Mouse (Mus musculus) forebrain, postnatal 0 days (tissue): ENCODE data around the gene Fntb. TPM values are rescaled to one million over a fixed set of nuclear protein-coding genes. Genes with fewer than 3 reads are reported as not detected.
"Not testable (repeated sequence)": the region's sequence is repeated elsewhere in the genome, so short reads cannot be mapped to it uniquely, and the experiment has no call there.

Experiments used
- ATAC-seq: fragments of 200-750 bp; cut with Nextera tagmentation; 2 replicates; pipeline ENCODE4 v1.8.0; 2017; ENCODE audit warnings: mild to moderate bottlenecking, moderate library complexity
- DNase-seq: peaks from one replicate; pipeline ENCODE4 v3.0.0-alpha.2; 2015
- H3K27ac ChIP-seq: fragments of 300-500 bp; sonication (generic); 2 replicates; pipeline ENCODE4 v1.5.1; 2014; ENCODE audit warnings: low read depth, mild to moderate bottlenecking, antibody characterized with exemption, low read length, moderate library complexity, mixed read lengths
- H3K27me3 ChIP-seq: fragments of 300-500 bp; sonication (generic); 2 replicates; pipeline ENCODE4 v1.6.1; 2014; ENCODE audit warnings: mild to moderate bottlenecking, low read length, mixed read lengths; ENCODE audit not compliant: insufficient read depth
- H3K36me3 ChIP-seq: fragments of 300-500 bp; sonication (generic); 2 replicates; pipeline ENCODE4 v1.6.1; 2014; ENCODE audit warnings: mild to moderate bottlenecking, moderate library complexity; ENCODE audit not compliant: insufficient read depth
- H3K4me1 ChIP-seq: fragments of 300-500 bp; sonication (generic); 2 replicates; pipeline ENCODE4 v1.6.1; 2014; ENCODE audit warnings: antibody characterized with exemption; ENCODE audit not compliant: insufficient read depth
- H3K4me2 ChIP-seq: fragments of 300-500 bp; sonication (generic); 2 replicates; pipeline ENCODE4 v1.6.1; 2014; ENCODE audit warnings: low read depth, mild to moderate bottlenecking, moderate library complexity
- H3K4me3 ChIP-seq: fragments of 300-500 bp; sonication (generic); 2 replicates; pipeline ENCODE4 v1.5.1; 2014; ENCODE audit warnings: low read depth, low read length, mixed read lengths
- H3K9ac ChIP-seq: fragments of 300-500 bp; sonication (generic); 2 replicates; pipeline ENCODE4 v1.6.1; 2014; ENCODE audit warnings: mild to moderate bottlenecking
- H3K9me3 ChIP-seq: fragments of 300-500 bp; sonication (generic); 2 replicates; pipeline ENCODE4 v1.6.1; 2016; ENCODE audit warnings: low read length
- CTCF ChIP-seq: sonication (generic); IDR thresholded peaks from 2 replicates; pipeline ENCODE4 v1.5.1; 2016; ENCODE audit warnings: antibody characterized with exemption, control low read depth, low read depth
- WGBS: fragments of 180-500 bp; shearing (Covaris S2); extraction: QIAGEN DNeasy Blood & Tissue Kit; methylation state at CpG from one replicate; pipeline ENCODE4 v1.1.7; 2014; 5-methylcytosine and 5-hydroxymethylcytosine counted together
- polyA plus RNA-seq: library from polyadenylated mRNA; unstranded; fragments of >200 nt; fragmentation: Nextera tagmentation; extraction: Ambion mirVana; gene quantifications from 2 replicates; pipeline ENCODE4 v1.2.1, GENCODE M21; 2015
- total RNA-seq: library from RNA; depleted of rRNA; stranded (reverse); fragments of >200 nt; gene quantifications from 2 replicates; pipeline ENCODE4 v1.2.3, GENCODE M21; 2014

Fntb gene
- total and polyA plus RNA-seq, 2 experiments from 2014 or later, result 32.3 to 42.3 TPM

DNA sequence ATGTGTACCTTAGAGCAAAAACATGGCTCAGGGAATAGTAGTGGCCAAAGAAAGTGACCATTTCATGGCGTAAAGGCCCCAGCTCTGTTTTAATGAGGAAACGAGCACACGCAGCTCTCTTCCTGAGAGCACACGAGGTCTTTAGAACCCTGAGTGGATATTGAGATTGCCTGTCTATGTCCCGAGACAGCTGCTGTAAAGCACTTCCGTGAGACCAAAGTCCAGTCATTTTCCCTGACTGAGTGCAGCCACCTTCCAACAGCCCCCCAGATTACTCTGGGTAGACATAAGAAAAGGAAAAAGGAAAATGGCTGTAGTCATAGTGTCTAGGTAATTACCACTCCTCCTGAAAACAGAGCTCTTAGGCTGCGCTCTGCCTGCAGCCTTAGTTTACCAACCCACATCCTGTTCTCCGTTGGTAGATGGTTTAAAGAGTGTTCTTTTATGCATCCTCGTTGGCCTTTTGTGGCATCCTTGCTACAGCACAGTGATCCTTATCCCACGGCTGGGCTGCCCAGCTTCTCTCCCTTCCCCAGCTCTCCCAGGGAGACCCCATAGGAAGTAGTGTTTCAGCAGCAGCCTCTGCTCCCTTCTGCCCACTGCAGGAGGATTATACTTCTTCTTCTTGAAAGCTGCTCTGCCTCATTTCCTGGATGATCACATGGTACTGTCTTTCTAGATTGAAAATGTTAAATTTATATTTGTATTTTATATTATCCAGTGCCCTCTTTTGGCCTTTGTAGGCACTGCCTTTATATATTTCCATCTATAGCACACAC is 13.1 kb downstream of the Fntb start:
- ATAC-seq, result no peak
- no peaks in the 10 kb centered on the region for H3K9me3 ChIP-seq
- H3K27me3 ChIP-seq, result no peaks in the 10 kb centered on the region
- DNase-seq, result no peak
- H3K9ac ChIP-seq, result no peak overlapping the region
- 85% methylated on average over 10 of the region's 10 CpGs for WGBS
- no peaks in the 10 kb centered on the region for H3K4me1 ChIP-seq
- peaks cover 4% of the 10 kb centered on the region; the same call in 1 of the 2 replicates for H3K36me3 ChIP-seq
- no peak for TF ChIP-seq CTCF
- no peak overlapping the region for H3K27ac ChIP-seq
- no peak overlapping the region for H3K4me2 ChIP-seq
- H3K4me3 ChIP-seq, result no peak overlapping the region

DNA sequence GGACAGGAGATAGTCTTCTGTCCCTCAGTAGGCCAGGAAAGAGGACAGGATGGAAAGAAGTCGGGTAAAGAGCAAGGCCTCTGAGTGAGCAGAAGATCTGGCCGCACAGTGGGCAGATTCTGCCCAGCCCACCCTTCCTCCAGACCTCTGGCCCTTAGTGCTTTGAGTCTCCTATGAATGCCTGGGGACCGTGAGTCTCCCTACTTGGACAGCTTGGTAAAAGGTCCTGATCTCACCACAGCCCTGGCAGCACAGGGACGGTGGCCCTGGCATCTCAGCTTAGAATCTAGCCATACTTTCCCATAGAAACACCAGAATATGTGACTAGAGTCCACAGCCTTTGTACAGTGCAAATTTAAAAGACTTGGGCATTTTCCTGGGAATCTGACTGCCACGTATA is 14.6 kb downstream of the Fntb start:
- Histone ChIP-seq H3K4me1 (no peaks in the 10 kb centered on the region), H3K27me3 (no peaks in the 10 kb centered on the region), H3K36me3 (peaks cover 4% of the 10 kb centered on the region; the same call in 1 of the 2 replicates), H3K27ac (no peak overlapping the region), H3K4me2 (no peak overlapping the region), H3K9me3 (no peaks in the 10 kb centered on the region), H3K9ac (no peak overlapping the region), H3K4me3 (no peak overlapping the region)
- DNase-seq (no peak), ATAC-seq (no peak)
- no peak for TF ChIP-seq CTCF
- 80% methylated on average over 5 of the region's 5 CpGs for WGBS

DNA sequence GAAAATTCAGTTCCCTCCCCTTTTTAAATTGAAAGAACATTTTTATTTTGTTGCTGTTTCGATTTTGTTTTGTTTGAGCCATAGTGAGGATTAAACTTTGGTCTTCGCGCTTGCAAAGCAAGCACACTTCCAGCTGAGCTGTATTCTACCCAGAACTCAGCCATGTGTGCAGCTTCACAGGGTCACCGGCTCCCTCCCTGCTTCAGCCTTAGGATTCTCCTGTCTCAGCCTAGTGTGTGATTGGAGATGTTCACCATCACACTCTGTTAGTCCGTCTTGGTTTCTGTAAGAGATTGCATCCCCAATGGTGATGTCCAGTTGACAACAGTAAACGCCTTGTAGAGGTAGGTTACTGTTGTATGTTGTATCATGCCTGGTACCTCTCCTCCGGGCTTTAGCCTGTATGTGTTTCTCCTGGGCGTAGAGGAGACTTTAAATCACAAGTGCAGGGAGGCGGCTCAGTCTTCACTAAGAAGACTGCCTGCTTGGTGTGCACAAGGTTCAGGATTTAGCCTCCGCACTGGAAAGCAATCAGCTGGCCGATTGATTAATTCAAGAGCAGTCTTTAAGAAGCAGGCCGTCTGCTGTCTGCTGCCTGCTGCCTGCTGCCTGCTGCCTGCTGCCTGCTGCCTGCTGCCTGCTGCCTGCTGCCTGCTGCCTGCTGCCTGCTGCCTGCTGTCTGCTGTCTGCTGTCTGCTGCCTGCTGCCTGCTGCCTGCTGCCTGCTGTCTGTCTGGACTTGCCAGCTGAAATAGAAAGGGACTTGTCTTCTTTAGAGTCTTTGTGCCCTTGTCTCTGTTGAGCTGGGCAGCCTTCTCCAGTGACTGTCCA is 15.5 kb downstream of the Fntb start:
- DNase-seq (peak; percentile 54), ATAC-seq (peak; percentile 56)
- Histone ChIP-seq H3K27ac (0 out of 2 replicates have a peak overlapping the region, but pooled peaks have one; percentile 29), H3K9ac (no peak overlapping the region), H3K4me3 (no peak overlapping the region), H3K27me3 (no peaks in the 10 kb centered on the region), H3K9me3 (no peaks in the 10 kb centered on the region), H3K4me1 (no peaks in the 10 kb centered on the region), H3K36me3 (peaks cover 4% of the 10 kb centered on the region; the same call in 1 of the 2 replicates), H3K4me2 (no peak overlapping the region)
- 61% methylated on average over 12 of the region's 12 CpGs for WGBS
- no peak for TF ChIP-seq CTCF

DNA sequence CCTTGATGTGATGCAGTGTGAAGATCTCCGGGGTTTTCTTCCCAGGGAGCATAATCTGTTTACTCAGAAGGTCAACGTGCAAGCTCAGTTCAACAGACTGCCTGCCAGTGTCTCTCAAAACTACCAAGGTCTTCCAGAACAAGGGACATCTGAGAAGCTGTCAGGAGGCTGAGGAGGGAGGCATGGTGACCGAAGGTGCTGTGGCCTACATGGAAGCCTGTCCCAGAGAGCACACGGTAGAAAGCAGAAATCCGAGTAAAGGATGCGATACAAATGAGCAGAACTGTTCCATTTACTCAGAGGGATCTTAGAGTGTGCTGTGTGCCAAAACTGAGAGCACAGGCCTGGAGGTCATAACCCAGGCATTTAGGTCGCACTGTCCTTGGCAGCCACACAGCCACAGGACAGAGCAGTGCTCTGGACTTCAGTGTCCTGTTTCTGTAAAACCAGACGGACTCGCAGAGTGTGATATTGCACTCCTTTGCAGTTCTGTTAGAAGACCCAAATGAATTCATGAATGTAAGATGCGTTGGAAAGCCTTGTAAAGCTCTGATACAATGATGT is 18.7 kb downstream of the Fntb start:
- no peak for DNase-seq
- WGBS, result 65% methylated on average over 10 of the region's 10 CpGs
- Histone ChIP-seq H3K36me3 (peaks cover 4% of the 10 kb centered on the region; the same call in 1 of the 2 replicates), H3K4me1 (no peaks in the 10 kb centered on the region), H3K9me3 (no peaks in the 10 kb centered on the region), H3K4me3 (no peak overlapping the region), H3K27me3 (no peaks in the 10 kb centered on the region), H3K27ac (no peak overlapping the region), H3K9ac (no peak overlapping the region), H3K4me2 (no peak overlapping the region)
- no peak for TF ChIP-seq CTCF
- ATAC-seq, result no peak

DNA sequence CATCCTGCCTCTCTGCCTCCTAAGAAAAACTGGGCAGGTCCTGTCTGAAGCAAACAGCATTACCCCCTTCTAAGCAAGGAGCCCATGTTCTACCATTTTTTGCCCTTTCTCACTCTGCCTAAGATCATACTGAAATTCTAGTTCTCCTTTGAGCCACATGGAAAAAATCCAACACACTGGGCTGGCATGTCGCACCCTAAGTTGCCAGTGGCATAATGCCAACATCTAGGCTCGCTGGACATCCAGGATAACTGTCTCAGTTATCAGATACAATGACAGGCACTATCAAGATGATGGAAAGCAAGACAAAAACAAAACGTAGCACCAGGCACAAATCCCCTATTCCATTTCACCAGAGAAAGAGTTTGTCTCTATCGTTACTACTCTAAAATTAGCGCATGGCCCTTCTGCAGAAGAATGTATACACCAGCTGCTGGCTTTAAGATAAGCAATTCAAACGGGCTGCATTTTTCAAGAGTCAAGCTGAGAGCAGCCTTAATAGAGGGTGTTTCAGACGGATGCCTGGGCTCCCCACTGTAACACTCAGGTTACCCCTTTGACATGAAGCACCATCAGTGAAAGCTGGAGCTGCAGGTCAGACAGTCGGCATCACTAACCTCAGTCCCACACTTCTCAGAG is 25.2 kb downstream of the Fntb start:
- no peak for TF ChIP-seq CTCF

DNA sequence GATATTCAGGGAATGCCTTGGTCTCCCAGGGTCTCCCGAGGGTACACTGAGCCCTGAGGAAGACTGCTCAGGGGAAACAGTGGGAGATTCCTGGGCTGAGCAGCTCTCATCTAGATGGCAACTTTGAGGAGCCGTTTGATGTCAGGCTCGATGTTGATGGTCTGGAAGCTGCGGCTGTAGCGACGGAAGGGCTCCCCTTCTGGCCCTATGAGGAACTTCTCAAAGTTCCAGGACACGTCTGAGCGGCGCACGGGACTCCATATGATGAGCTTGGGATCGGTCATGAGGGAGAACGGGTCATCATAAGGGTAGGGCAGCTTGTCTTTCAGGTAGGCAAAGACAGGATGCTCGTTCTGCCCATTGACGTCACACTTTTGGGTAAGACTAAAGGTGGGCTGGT is 27.2 kb downstream of the Fntb start:
- not testable (repeated sequence) for ATAC-seq, H3K27me3 ChIP-seq, H3K9ac ChIP-seq, H3K27ac ChIP-seq, H3K4me1 ChIP-seq, H3K36me3 ChIP-seq, H3K4me3 ChIP-seq, H3K4me2 ChIP-seq, DNase-seq, H3K9me3 ChIP-seq
- TF ChIP-seq CTCF, result peak; percentile 10; the same call in 1 of the 2 replicates
- 62% methylated on average over 14 of the region's 14 CpGs for WGBS

More for the DNA sequence above, 25.2 kb downstream of the Fntb start:
- Histone ChIP-seq H3K9me3 (no peaks in the 10 kb centered on the region), H3K27ac (peak overlapping the region; percentile 42; the same call in 1 of the 2 replicates), H3K4me2 (no peak overlapping the region), H3K4me3 (no peak overlapping the region), H3K36me3 (no peaks in the 10 kb centered on the region), H3K27me3 (no peaks in the 10 kb centered on the region), H3K9ac (no peak overlapping the region), H3K4me1 (no peaks in the 10 kb centered on the region)
- ATAC-seq, result peak; percentile 69
- 33% methylated on average over 8 of the region's 8 CpGs for WGBS
- DNase-seq, result peak; percentile 44
